Mouse (Mus musculus): ENCODE measurements around the gene Slc25a33.
A peak's percentile ranks its signal among the peaks of the same experiment; 100 is the strongest.

The Slc25a33 gene

GRCm38 (mm10) chr4:149727636-149728035 lies 46.4 kb downstream of the Slc25a33 start:
- no peak for DNase-seq (ENCODE audit: low read depth)

DNA sequence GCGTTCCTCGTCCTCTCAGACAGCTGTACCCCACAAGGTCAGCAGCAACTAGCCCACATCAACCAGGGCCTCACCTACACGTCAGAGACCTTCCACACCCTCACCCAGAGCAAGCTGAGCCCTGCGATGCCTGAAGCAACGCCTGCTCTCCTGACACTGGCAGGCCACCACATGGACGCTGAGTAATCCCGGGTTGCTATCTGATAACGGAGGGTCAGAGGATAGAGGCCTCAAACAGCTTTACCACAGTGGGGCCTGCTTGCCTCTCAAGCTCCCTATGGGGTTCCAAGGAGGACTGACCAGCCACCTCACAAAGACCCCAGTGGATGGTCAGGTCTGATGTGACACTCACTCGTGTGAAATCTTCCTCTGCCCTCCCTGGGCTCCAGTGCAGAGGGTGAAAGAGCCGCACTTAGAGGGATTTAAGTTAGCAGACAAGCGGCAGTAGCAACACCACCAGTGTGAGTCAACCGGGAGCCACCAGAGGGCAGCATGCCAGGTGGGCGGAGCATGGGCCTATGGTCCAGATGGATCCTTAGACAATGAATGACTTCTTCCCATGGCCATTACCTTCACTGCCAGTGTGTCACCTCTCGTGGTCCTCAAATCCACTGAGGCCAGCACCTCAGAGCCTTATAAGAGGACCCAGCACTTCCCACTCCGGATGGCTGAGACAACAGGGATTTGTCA lies 48.3 kb downstream of the Slc25a33 start:
- peak; percentile 78 for DNase-seq (ENCODE audit: low read depth)

DNA sequence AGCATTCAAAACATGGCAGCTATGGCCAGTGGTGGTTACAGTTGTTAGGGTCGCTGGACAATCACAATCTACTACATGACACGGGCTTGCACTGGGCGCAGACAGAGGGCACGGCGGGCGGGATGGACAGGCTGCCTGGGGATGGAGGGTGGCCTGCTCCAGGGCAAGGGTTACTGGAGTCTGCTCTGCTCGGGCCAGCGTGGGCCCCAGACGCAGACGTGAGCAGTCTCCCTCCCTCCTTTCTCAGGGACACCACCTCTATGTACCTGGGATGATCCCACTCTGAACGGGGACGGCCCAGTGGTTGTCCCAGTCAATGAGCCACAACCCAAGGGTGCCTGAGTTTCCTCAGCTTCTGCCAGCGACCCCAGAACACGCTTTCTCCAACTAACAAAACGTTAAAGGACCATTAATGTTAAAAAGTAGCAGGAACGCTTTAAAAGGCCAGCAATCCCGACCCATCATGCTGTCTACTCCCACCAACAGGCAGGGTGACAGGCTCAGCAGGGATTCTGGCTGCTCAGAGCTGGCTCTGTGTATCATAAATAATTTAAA lies 49.1 kb downstream of the Slc25a33 start:
- DNase-seq (ENCODE audit: low read depth), result no peak

- peak; percentile 33 for DNase-seq (ENCODE audit: low read depth)
Measured at GRCm38 (mm10) chr4:149723855-149724731, 50.0 kb downstream of the Slc25a33 start.

GRCm38 (mm10) chr4:149723021-149723390 lies 51.1 kb downstream of the Slc25a33 start:
- no peak for DNase-seq (ENCODE audit: low read depth)

GRCm38 (mm10) chr4:149722104-149723020 lies 51.7 kb downstream of the Slc25a33 start:
- DNase-seq (ENCODE audit: low read depth), result no peak

GRCm38 (mm10) chr4:149721163-149721562 lies 52.9 kb downstream of the Slc25a33 start:
- no peak for DNase-seq (ENCODE audit: low read depth)

DNA sequence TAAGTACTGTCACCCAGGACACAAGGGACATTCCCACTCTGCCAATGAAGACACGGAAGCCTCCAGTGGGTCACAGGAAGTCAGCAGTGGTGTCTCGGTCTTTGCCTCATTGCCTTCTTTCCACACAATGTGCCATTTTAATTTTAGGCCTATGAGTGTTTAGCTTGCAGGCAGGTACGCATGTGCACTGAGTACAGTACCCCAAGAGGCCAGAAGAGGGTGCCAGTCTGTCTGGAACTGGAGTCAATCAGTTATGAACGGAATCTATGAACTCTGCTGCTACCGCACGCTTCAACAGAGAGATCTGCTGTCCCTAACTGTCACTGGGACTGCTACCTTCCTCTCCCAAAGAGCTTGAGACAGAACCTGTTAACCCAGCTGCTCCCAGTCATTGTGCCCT lies 54.4 kb downstream of the Slc25a33 start:
- DNase-seq (ENCODE audit: low read depth), result peak; percentile 51

DNA sequence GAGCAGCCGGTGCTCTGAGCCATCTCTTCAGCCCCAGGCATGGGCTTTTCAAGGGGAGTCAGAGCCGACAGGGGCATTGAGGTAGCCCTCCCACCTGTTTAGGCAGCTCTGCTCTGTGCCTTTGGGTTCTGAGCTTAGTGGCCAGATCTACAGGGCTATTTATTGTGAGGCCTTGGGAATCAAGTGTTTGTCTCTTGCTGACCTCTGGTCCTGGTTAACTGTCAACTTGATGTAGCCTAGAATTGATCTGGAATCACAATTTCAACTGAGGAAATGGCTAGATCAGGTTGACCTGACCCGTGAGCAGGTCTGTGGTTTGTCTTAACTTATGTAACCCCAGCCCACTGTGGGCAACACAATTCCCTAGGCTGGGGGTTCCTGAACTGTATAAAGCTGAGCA lies 59.5 kb downstream of the Slc25a33 start:
- DNase-seq (ENCODE audit: low read depth), result no peak

DNA sequence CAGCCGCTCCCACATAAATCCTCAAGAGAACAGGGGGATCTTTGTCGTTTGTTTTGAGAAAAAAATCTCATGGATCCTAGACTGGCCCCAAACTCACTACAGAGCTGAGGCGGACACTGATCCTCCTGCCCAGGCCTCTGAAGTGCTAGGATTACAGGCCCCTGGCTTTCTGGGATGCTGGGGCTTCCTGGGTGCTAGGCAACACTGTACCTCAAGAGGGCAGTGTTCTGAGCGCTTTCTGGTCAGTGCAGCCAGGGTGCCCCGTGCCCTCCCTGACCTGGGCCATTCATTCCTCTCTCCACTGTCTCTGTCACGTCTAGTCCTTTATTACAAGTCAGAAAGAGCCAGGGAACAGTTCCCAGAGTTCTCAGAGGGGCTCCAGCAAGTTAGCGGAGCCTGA lies 62.1 kb downstream of the Slc25a33 start:
- DNase-seq (ENCODE audit: low read depth), result peak; percentile 52

GRCm38 (mm10) chr4:149711485-149711884 lies 62.6 kb downstream of the Slc25a33 start:
- DNase-seq (ENCODE audit: low read depth), result no peak

DNA sequence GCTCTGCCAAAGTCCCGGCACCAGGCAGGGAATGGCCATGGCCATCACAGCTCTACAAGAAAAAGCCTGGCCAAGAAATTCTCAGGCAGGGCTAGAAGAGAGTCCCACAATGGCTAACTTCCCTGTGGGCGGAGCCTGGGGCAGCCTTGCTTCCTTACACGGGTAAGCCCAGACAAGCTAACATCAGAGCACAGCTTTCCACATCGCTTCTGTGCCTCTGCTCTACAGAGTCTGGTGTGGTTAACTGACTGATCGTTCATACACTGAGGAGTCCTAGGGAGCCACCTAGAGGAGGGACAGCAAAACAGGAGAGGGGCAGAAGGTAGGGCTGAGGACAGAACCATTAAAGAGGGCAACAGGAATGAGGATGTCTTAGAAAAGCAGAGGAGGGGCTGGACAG lies 63.6 kb downstream of the Slc25a33 start:
- DNase-seq (ENCODE audit: low read depth), result peak; percentile 98

- no peak for DNase-seq (ENCODE audit: low read depth)
Measured at GRCm38 (mm10) chr4:149705941-149706340, 68.1 kb downstream of the Slc25a33 start.

GRCm38 (mm10) chr4:149705298-149705697 lies 68.8 kb downstream of the Slc25a33 start:
- no peak for DNase-seq (ENCODE audit: low read depth)

- DNase-seq (ENCODE audit: low read depth), result no peak
Measured at GRCm38 (mm10) chr4:149702210-149702979, 71.7 kb downstream of the Slc25a33 start, which contains the start of gene Pik3cd. TSS of gene Pik3cd (minus strand) at chr4:149702571.

- no peak for DNase-seq (ENCODE audit: low read depth)
Measured at GRCm38 (mm10) chr4:149701426-149702209, 72.5 kb downstream of the Slc25a33 start.

- DNase-seq (ENCODE audit: low read depth), result no peak
Measured at GRCm38 (mm10) chr4:149699953-149700352, 74.1 kb downstream of the Slc25a33 start.

GRCm38 (mm10) chr4:149698197-149698821 lies 75.8 kb downstream of the Slc25a33 start:
- DNase-seq (ENCODE audit: low read depth), result peak; percentile 84

DNA sequence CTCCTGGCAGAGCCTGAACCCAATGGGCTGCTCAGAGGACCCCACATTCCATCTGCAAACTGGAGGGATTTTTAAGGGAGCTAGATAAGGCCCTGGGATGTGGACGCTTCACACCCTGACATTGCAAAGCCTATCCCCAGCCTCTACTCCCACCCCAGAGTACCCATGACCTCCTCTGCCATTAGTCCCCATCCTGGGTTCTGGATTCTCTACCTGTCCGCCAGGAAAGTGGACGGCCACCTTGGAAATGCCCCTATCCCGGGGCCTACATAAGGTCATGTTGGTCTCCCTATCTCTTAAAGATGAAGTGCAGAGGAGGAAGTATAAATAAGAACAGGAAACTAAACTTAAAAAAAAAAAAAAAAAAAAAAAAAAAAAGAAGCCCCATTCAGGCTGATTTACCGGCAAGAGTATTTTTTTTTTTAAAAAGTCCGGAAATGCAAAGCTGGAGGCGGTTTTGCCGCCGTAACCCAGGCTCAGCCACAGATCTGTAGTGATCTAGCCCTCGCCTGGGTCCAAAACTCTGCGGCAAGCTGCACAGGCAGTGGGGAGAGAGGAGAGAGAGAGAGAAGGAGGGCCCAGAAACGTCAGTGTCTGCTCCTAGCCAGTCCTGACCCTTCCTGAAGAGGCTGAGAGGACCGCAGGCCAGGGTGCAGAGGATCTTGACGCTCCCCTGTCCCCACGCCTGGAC lies 76.4 kb downstream of the Slc25a33 start:
- DNase-seq (ENCODE audit: low read depth), result peak; percentile 90

Data from 416B (cell line).